Mouse (Mus musculus) CH12.LX (cell line): ENCODE measurements around the gene Abtb2. TPM values are rescaled to one million over a fixed set of nuclear protein-coding genes. Genes with fewer than 3 reads are reported as not detected.

Source experiments
- DNase-seq: peaks from one replicate; pipeline ENCODE4 v3.0.0-alpha.2; 2013; ENCODE audit errors: extremely low read depth
- H3K27ac ChIP-seq: 2 replicates; pipeline ENCODE4 v1.5.1; 2012; ENCODE audit warnings: low read depth, mild to moderate bottlenecking, control low read depth, moderate library complexity; ENCODE audit not compliant: insufficient read depth
- H3K27me3 ChIP-seq: replicated peaks from 2 replicates; pipeline ENCODE3; 2012; ENCODE audit warnings: inconsistent platforms
- H3K36me3 ChIP-seq, 2 experiments: replicated peaks in 1 of 2; 2 replicates each; pipeline versions ENCODE3 to v1.6.1; 2012; ENCODE audit warnings: inconsistent platforms in 1 of 2, low read length in 1 of 2, mild to moderate bottlenecking in 1 of 2, mixed read lengths in 1 of 2, moderate library complexity in 1 of 2; ENCODE audit not compliant: control insufficient read depth in 1 of 2, insufficient read depth in 1 of 2
- H3K4me1 ChIP-seq, 2 experiments: 2 replicates each; pipeline ENCODE4 v1.6.1; 2012; ENCODE audit warnings: inconsistent platforms in 1 of 2, moderate library complexity in 1 of 2; ENCODE audit not compliant: insufficient read depth in 2 of 2, control insufficient read depth in 1 of 2
- H3K4me2 ChIP-seq: 2 replicates; pipeline ENCODE4 v1.6.1; 2012; ENCODE audit warnings: low read depth, mild to moderate bottlenecking, control low read depth; ENCODE audit not compliant: poor library complexity, insufficient read depth, severe bottlenecking
- H3K4me3 ChIP-seq, 3 experiments: fragments of 150-350 bp in 1 of 3; sonication (generic) in 1 of 3; replicated peaks in 1 of 3; 2 replicates each; pipeline versions ENCODE3 to v1.5.1; 2011 to 2012; ENCODE audit warnings: low read depth in 2 of 3, low read length in 2 of 3, mild to moderate bottlenecking in 2 of 3, moderate library complexity in 2 of 3, control low read depth in 1 of 3, improper control_type of control experiment in 1 of 3, inconsistent platforms in 1 of 3, mixed read lengths in 1 of 3; ENCODE audit not compliant: poor library complexity in 1 of 3
- H3K79me2 ChIP-seq: replicated peaks from 2 replicates; pipeline ENCODE4 v1.6.1; 2012; ENCODE audit warnings: mild to moderate bottlenecking, moderate library complexity; ENCODE audit not compliant: control insufficient read depth, poor library complexity, insufficient read depth, severe bottlenecking; ENCODE audit errors: extremely low read depth
- H3K9ac ChIP-seq: 2 replicates; pipeline ENCODE4 v1.6.1; 2012; ENCODE audit warnings: low read depth, mild to moderate bottlenecking, control low read depth, moderate library complexity; ENCODE audit not compliant: insufficient read depth
- H3K9me3 ChIP-seq: replicated peaks from 2 replicates; pipeline ENCODE3; 2012; ENCODE audit warnings: low read length, inconsistent platforms, mixed read lengths
- ELF1 ChIP-seq: IDR thresholded peaks from 2 replicates; pipeline ENCODE4 v1.6.1; 2014; ENCODE audit warnings: low read depth, mild to moderate bottlenecking, inconsistent platforms, low read length, improper control_type of control experiment
- GABPA ChIP-seq: IDR thresholded peaks from 2 replicates; pipeline ENCODE4 v1.6.1; 2012; ENCODE audit warnings: low read depth, low read length, improper control_type of control experiment, inconsistent platforms; ENCODE audit not compliant: insufficient replicate concordance
- IRF4 ChIP-seq: IDR thresholded peaks from 2 replicates; pipeline ENCODE4 v1.6.1; 2014; ENCODE audit warnings: low read depth, mild to moderate bottlenecking, inconsistent platforms, low read length, improper control_type of control experiment
- JUND ChIP-seq: conservative IDR thresholded peaks from 2 replicates; pipeline ENCODE4 v1.6.1; 2011; ENCODE audit warnings: low read depth, low read length, improper control_type of control experiment
- MAX ChIP-seq: IDR thresholded peaks from 2 replicates; pipeline ENCODE4 v1.6.1; 2011; ENCODE audit warnings: low read length, improper control_type of control experiment
- MAZ ChIP-seq: IDR thresholded peaks from 2 replicates; pipeline ENCODE4 v1.6.1; 2012; ENCODE audit warnings: low read depth, mild to moderate bottlenecking, inconsistent platforms, low read length, improper control_type of control experiment, moderate library complexity
- MYC ChIP-seq: IDR thresholded peaks from 2 replicates; pipeline ENCODE4 v1.6.1; 2011; ENCODE audit warnings: low read depth, mild to moderate bottlenecking, improper control_type of control experiment, low read length
- NRF1 ChIP-seq: IDR thresholded peaks from 2 replicates; pipeline ENCODE4 v1.6.1; 2014; ENCODE audit warnings: low read depth, mild to moderate bottlenecking, inconsistent platforms, low read length, improper control_type of control experiment, moderate library complexity
- RAD21 ChIP-seq: IDR thresholded peaks from 2 replicates; pipeline ENCODE4 v1.6.1; 2011; ENCODE audit warnings: low read depth, mild to moderate bottlenecking, low read length, improper control_type of control experiment, moderate library complexity
- RCOR1 ChIP-seq: conservative IDR thresholded peaks from 2 replicates; pipeline ENCODE4 v1.6.1; 2012; ENCODE audit warnings: low read depth, mild to moderate bottlenecking, inconsistent platforms, low read length, improper control_type of control experiment
- UBTF ChIP-seq: IDR thresholded peaks from 2 replicates; pipeline ENCODE4 v1.6.1; 2012; ENCODE audit warnings: low read depth, mild to moderate bottlenecking, inconsistent platforms, low read length, improper control_type of control experiment, moderate library complexity
- USF2 ChIP-seq: conservative IDR thresholded peaks from 2 replicates; pipeline ENCODE4 v1.6.1; 2011; ENCODE audit warnings: low read depth, low read length, improper control_type of control experiment
- ZC3H11A ChIP-seq: IDR thresholded peaks from 2 replicates; pipeline ENCODE4 v1.6.1; 2012; ENCODE audit warnings: low read depth, mild to moderate bottlenecking, inconsistent platforms, low read length, improper control_type of control experiment
- ZMIZ1 ChIP-seq: IDR thresholded peaks from 2 replicates; pipeline ENCODE4 v1.6.1; 2012; ENCODE audit warnings: low read depth, mild to moderate bottlenecking, inconsistent platforms, low read length, improper control_type of control experiment
- ZNF384 ChIP-seq: IDR thresholded peaks from 2 replicates; pipeline ENCODE4 v1.6.1; 2012; ENCODE audit warnings: low read depth, low read length, improper control_type of control experiment, inconsistent platforms
- dilution Hi-C: fragments of 300-500 bp; cut with MboI; formaldehyde crosslinking; loops from 2 replicates; pipeline ENCODE4 v1.14.3; 2020; ENCODE audit warnings: low sequenced_read_pairs; ENCODE audit not compliant: extremely low pct_unique_long_range_greater_than_20kb, extremely low pct_ligation_motif_present
- in situ Hi-C: fragments of 300-500 bp; cut with MboI; formaldehyde crosslinking; loops from 3 replicates; pipeline ENCODE4 v1.14.3; 2019; ENCODE audit warnings: low sequenced_read_pairs, low pct_ligation_motif_present, low pct_unique_long_range_greater_than_20kb, mixed read lengths
- polyA plus RNA-seq: library from polyadenylated mRNA; unstranded; fragments of >175 nt; gene quantifications from 2 replicates; pipeline ENCODE4 v1.2.1, GENCODE M21; 2012; ENCODE audit warnings: low read depth; ENCODE audit not compliant: insufficient read length
- total RNA-seq, 2 experiments: library from RNA; depleted of rRNA; stranded (reverse); fragments of 300-350 nt in 1 of 2; fragments of >200 nt in 1 of 2; gene quantifications; 2 replicates each; pipeline ENCODE4 v1.2.3; 2012 to 2014

Gene Abtb2
- total and polyA plus RNA-seq, 3 experiments = 2.9 to 7.7 (median 3.8) TPM

GRCm38 (mm10) chr2:103742821-103743220, 176.7 kb downstream of the Abtb2 start:
- dilution Hi-C loops = no loop called here
- Histone ChIP-seq H3K4me1 (peaks cover 0 to 7% of the 10 kb centered on the region in 2 experiments; a peak in 2 of 4 replicates), H3K9ac (no peak overlapping the region), H3K4me2 (no peak overlapping the region), H3K36me3 (peaks cover 64 to 89% of the 10 kb centered on the region in 2 experiments), H3K79me2 (no peaks in the 10 kb centered on the region), H3K27me3 (no peaks in the 10 kb centered on the region), H3K27ac (no peak overlapping the region), H3K9me3 (no peaks in the 10 kb centered on the region), H3K4me3 (no peak overlapping the region)
- no peak for DNase-seq
- in situ Hi-C loops = loop anchor here (5.0 to 10.0 kb wide), 2 partner anchors 186 to 262 kb away; no protein-coding TSS in a partner anchor
- TF ChIP-seq JUND (no peak), RCOR1 (no peak), MAX (no peak), RAD21 (no peak), GABPA (no peak), UBTF (no peak), ELF1 (no peak), USF2 (no peak), MAZ (no peak), NRF1 (no peak), ZC3H11A (no peak), MYC (no peak), ZMIZ1 (no peak), ZNF384 (no peak)

- Histone ChIP-seq H3K4me1 (peaks cover 0 to 7% of the 10 kb centered on the region in 2 experiments; a peak in 2 of 4 replicates), H3K36me3 (peaks cover 67 to 94% of the 10 kb centered on the region in 2 experiments), H3K27me3 (no peaks in the 10 kb centered on the region), H3K4me3 (no peak overlapping the region), H3K9me3 (no peaks in the 10 kb centered on the region), H3K79me2 (no peaks in the 10 kb centered on the region), H3K9ac (no peak overlapping the region), H3K27ac (no peak overlapping the region), H3K4me2 (no peak overlapping the region)
- DNase-seq = no peak
- in situ Hi-C loops (loop anchor here (5.0 to 10.0 kb wide), 2 partner anchors 186 to 261 kb away; no protein-coding TSS in a partner anchor), dilution Hi-C loops (no loop called here)
- TF ChIP-seq ZNF384 = no peak
- TF ChIP-seq ZMIZ1 = no peak
- no peak for TF ChIP-seq ZC3H11A
- TF ChIP-seq MAZ = no peak
- no peak for TF ChIP-seq IRF4
Measured at GRCm38 (mm10) chr2:103743536-103743935, 177.4 kb downstream of the Abtb2 start.
